Mouse (Mus musculus) lung, adult 2 months (tissue): Measurements from ENCODE around the gene Bhlhe41. TPM values are rescaled to one million over a fixed set of nuclear protein-coding genes. Genes with fewer than 3 reads are reported as not detected.

Source experiments
- DNase-seq: peaks from one replicate; pipeline ENCODE4 v3.0.0; 2022
- H3K4me1 ChIP-seq: fragments of 200-500 bp; 2 replicates; pipeline ENCODE4 v1.6.1; 2011; ENCODE audit warnings: low read length; ENCODE audit not compliant: control insufficient read depth, insufficient read depth
- H3K4me3 ChIP-seq: fragments of 200-500 bp; replicated peaks from 2 replicates; pipeline ENCODE3; 2011; ENCODE audit warnings: low read depth, mild to moderate bottlenecking, control low read depth, low read length; ENCODE audit errors: extremely low read depth
- CTCF ChIP-seq: fragments of 200-500 bp; IDR thresholded peaks from 2 replicates; pipeline ENCODE4 v1.5.1; 2011; ENCODE audit warnings: mild to moderate bottlenecking, low read length, control low read depth; ENCODE audit not compliant: insufficient read depth
- POLR2A ChIP-seq: fragments of 200-500 bp; IDR thresholded peaks from 2 replicates; pipeline ENCODE4 v1.6.1; 2011; ENCODE audit warnings: low read depth, mild to moderate bottlenecking, control low read depth, low read length, borderline replicate concordance; ENCODE audit errors: extremely low read depth
- WGBS: fragments of 180-500 bp; shearing (Covaris S2); methylation state at CpG from one replicate; pipeline ENCODE4 v1.1.7; 2018; 5-methylcytosine and 5-hydroxymethylcytosine counted together
- polyA plus RNA-seq: library from polyadenylated mRNA; depleted of rRNA; stranded (reverse); fragments of >200 nt; gene quantifications from 2 replicates; pipeline ENCODE4 v1.2.3, GENCODE M21; 2012

The Bhlhe41 gene
- polyA plus RNA-seq, 1 experiment, result 5.2 TPM

GRCm38 (mm10) chr6:145872010-145872409 is 6.7 kb upstream of the Bhlhe41 start:
- Histone ChIP-seq H3K4me1 (no peaks in the 10 kb centered on the region), H3K4me3 (no peak overlapping the region)
- WGBS, result 89% methylated on average over 7 of the region's 7 CpGs
- no peak for TF ChIP-seq POLR2A
- no peak for TF ChIP-seq CTCF
- no peak for DNase-seq

GRCm38 (mm10) chr6:145870991-145871390 is 5.6 kb upstream of the Bhlhe41 start:
- no peak for DNase-seq
- no peak overlapping the region for H3K4me3 ChIP-seq
- 70% methylated on average over 4 of the region's 4 CpGs for WGBS
- no peaks in the 10 kb centered on the region for H3K4me1 ChIP-seq
- TF ChIP-seq POLR2A (no peak), CTCF (no peak)

DNA sequence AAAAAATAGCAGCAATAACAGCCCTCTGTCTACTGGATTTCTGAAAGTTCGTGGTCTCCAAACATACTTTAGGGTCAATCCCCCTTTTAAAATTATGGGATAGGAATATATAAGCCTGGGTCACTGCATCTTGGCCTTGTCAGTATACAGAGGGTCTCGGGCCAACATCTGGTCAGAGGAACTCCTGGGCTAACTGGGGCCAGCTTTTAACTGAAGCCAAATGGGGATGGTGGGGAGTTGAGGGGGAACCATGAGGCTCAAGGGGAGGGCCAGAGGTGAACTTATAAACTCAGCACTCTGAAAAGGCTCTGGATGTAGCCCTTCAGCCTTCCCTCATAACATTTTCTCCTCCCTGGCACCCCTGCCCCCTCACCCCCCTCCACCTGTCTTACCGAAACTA is 1.8 kb upstream of the Bhlhe41 start:
- no peak for TF ChIP-seq CTCF
- no peak for TF ChIP-seq POLR2A
- DNase-seq, result no peak
- 69% methylated on average over 3 of the region's 3 CpGs for WGBS

GRCm38 (mm10) chr6:145865886-145866851 is 811 bp upstream of the Bhlhe41 start:
- WGBS, result under 1% methylated on average over 69 of the region's 69 CpGs
- Histone ChIP-seq H3K4me1 (no peaks in the 10 kb centered on the region), H3K4me3 (peak overlapping the region; percentile 55)
- peak; percentile 81 for DNase-seq
- peak; percentile 84; the same call in 1 of the 2 replicates for TF ChIP-seq POLR2A
- TF ChIP-seq CTCF, result no peak

More for the DNA sequence above, 1.8 kb upstream of the Bhlhe41 start:
- no peaks in the 10 kb centered on the region for H3K4me1 ChIP-seq
- no peak overlapping the region for H3K4me3 ChIP-seq

DNA sequence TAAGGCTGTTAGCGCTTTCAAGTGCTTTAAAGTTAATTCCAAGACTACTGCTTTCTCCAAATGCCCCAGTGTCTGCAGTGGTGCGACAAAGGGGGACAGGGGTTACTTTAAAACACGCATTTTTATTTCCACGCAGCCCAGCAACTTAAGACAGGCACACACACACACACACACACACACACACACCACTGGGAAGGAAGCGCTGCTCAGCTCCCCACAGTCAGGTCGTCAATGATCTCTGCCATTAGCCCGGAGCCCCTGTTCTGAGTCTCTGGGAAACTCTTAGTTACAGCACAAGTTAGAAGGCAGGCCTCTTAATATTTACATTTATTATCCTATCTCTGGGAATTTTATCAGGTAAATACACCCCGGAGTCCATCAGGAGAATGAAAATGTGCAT is 1.2 kb downstream of the Bhlhe41 start:
- H3K4me3 ChIP-seq, result peak overlapping the region; percentile 79
- no peak for TF ChIP-seq POLR2A
- no peak for TF ChIP-seq CTCF
- WGBS, result 7% methylated on average over 8 of the region's 8 CpGs
- DNase-seq, result no peak
- H3K4me1 ChIP-seq, result no peaks in the 10 kb centered on the region

- under 1% methylated on average over 99 of the region's 105 CpGs for WGBS
- TF ChIP-seq CTCF (no peak), POLR2A (0 out of 2 replicates have a peak, but pooled peaks have one; percentile 17)
- DNase-seq, result peak; percentile 57
- peak overlapping the region; percentile 79 for H3K4me3 ChIP-seq
- no peaks in the 10 kb centered on the region for H3K4me1 ChIP-seq
Measured at GRCm38 (mm10) chr6:145863065-145863971, 2.0 kb downstream of the Bhlhe41 start.

- Histone ChIP-seq H3K4me3 (peak overlapping the region; percentile 79), H3K4me1 (no peaks in the 10 kb centered on the region)
- WGBS, result 1% methylated on average over 35 of the region's 35 CpGs
- no peak for DNase-seq
- no peak for TF ChIP-seq CTCF
- no peak for TF ChIP-seq POLR2A
Measured at GRCm38 (mm10) chr6:145862739-145863064, 2.7 kb downstream of the Bhlhe41 start.

- WGBS, result 24% methylated on average over 4 of the region's 4 CpGs
- no peaks in the 10 kb centered on the region for H3K4me1 ChIP-seq
- TF ChIP-seq POLR2A, result no peak
- TF ChIP-seq CTCF, result no peak
- no peak for DNase-seq
- peak overlapping the region; percentile 79 for H3K4me3 ChIP-seq
Measured at GRCm38 (mm10) chr6:145862321-145862720, 3.0 kb downstream of the Bhlhe41 start.
